Mouse (Mus musculus): ENCODE results near the gene Gm20772. TPM values are rescaled to one million over a fixed set of nuclear protein-coding genes. Genes with fewer than 3 reads are reported as not detected.
"Not testable (repeated sequence)": the region's sequence is repeated elsewhere in the genome, so short reads cannot be mapped to it uniquely, and the experiment has no call there.

The Gm20772 gene
- not detected in 2 replicates for polyA plus RNA-seq (2016; fragmentation: Nextera tagmentation; extraction: Ambion mirVana)

DNA sequence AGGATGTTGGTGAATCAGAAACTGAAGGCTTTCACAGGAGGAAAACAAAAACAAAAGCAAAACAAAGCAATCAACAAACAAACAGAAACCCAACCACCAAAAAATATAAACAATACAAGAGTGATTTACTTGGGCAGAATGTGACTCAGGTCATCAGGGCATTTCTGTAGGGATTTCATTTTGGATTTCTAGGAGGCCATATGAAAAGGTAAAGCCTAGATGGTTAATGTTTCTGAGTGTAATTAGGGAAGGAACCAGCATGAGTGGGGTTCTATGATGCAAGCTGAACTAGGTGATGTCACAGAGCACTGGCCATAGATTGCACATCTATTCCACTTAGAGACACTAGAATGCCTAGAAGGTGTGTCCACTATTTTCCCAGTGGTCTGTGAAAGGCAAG, at the start of gene Gm20772, which contains the start of gene Gm20831:
Gene Gm20772, plus strand, starts transcription at position 301 of the 400 bp plus-strand sequence.
Gene Gm20831, plus strand, starts transcription at position 301 of the 400 bp plus-strand sequence.
- not testable (repeated sequence) for H3K27me3 ChIP-seq (replicated peaks); H3K4me3 ChIP-seq; H3K27ac ChIP-seq; ATAC-seq; H3K4me2 ChIP-seq; H3K4me1 ChIP-seq; H3K9ac ChIP-seq; H3K9me3 ChIP-seq (replicated peaks); H3K36me3 ChIP-seq

- H3K4me1 ChIP-seq; ATAC-seq; H3K27ac ChIP-seq; H3K9ac ChIP-seq; H3K36me3 ChIP-seq; H3K27me3 ChIP-seq (replicated peaks); H3K4me2 ChIP-seq; H3K4me3 ChIP-seq; H3K9me3 ChIP-seq (replicated peaks): not testable (repeated sequence)
- no CpG with 5 or more reads among the region's 3 CpGs for WGBS (ENCODE audit: insufficient replicate concordance)
Observed at GRCm38 (mm10) chrY:17846166-17846565, 28.4 kb upstream of the Gm20772 start, which contains the start of gene Gm21904. TSS of gene Gm21904 (minus strand) at chrY:17846266.

Other genes starting within 250 kb of the Gm20772 start
- gene Gm21904, start 28.5 kb upstream of the Gm20772 start, polyA plus RNA-seq (2016; fragmentation: Nextera tagmentation; extraction: Ambion mirVana), result not detected in 2 replicates
- not detected in 2 replicates for gene Gm20831, start within 50 bp of the Gm20772 start, polyA plus RNA-seq (2016; fragmentation: Nextera tagmentation; extraction: Ambion mirVana)
- gene Srsy, start 62.6 kb downstream of the Gm20772 start, polyA plus RNA-seq (2016; fragmentation: Nextera tagmentation; extraction: Ambion mirVana), result not detected in 2 replicates
- not detected in 2 replicates for gene Gm21764, start 187.1 kb downstream of the Gm20772 start, polyA plus RNA-seq (2016; fragmentation: Nextera tagmentation; extraction: Ambion mirVana)
- not detected in 2 replicates for gene Ssty1, start 214.4 kb downstream of the Gm20772 start, polyA plus RNA-seq (2016; fragmentation: Nextera tagmentation; extraction: Ambion mirVana)

All from liver, embryonic 12.5 days (tissue).